Mouse (Mus musculus) kidney, postnatal 4 days (tissue): Measurements from ENCODE around the gene Gkap1.

Source experiments
- DNase-seq, 2 experiments: peaks; one replicate each; pipeline ENCODE4 v3.0.0; 2021; ENCODE audit warnings: mixed read lengths in 2 of 2

The Gkap1 gene

GRCm38 (mm10) chr13:58261674-58262073, 13.8 kb downstream of the Gkap1 start:
- DNase-seq = no peak

GRCm38 (mm10) chr13:58253268-58253667, 22.2 kb downstream of the Gkap1 start:
- no peak for DNase-seq

GRCm38 (mm10) chr13:58248957-58249356, 26.5 kb downstream of the Gkap1 start:
- DNase-seq = no peak

- no peak for DNase-seq
Observed at GRCm38 (mm10) chr13:58236536-58236935, 39.0 kb downstream of the Gkap1 start.

- DNase-seq = peak; percentile 59 to 71
Observed at GRCm38 (mm10) chr13:58232611-58233010, 42.9 kb downstream of the Gkap1 start.

- no peak for DNase-seq
Observed at GRCm38 (mm10) chr13:58232070-58232469, 43.4 kb downstream of the Gkap1 start.

GRCm38 (mm10) chr13:58228624-58229023, 46.9 kb downstream of the Gkap1 start:
- DNase-seq = no peak

- no peak for DNase-seq
Observed at GRCm38 (mm10) chr13:58225694-58226093, 49.8 kb downstream of the Gkap1 start.

- DNase-seq = no peak
Observed at GRCm38 (mm10) chr13:58220206-58220605, 55.3 kb downstream of the Gkap1 start.

GRCm38 (mm10) chr13:58217536-58217935, 58.0 kb downstream of the Gkap1 start:
- DNase-seq = no peak

- no peak for DNase-seq
Observed at GRCm38 (mm10) chr13:58216395-58216794, 59.1 kb downstream of the Gkap1 start.

- DNase-seq = peak; percentile 90 to 94
Observed at GRCm38 (mm10) chr13:58215592-58216341, 59.7 kb downstream of the Gkap1 start, which contains the start of gene Ubqln1. TSS of gene Ubqln1 (minus strand) at chr13:58215653.

- DNase-seq = no peak
Observed at GRCm38 (mm10) chr13:58215253-58215591, 60.3 kb downstream of the Gkap1 start.

GRCm38 (mm10) chr13:58214346-58215252, 60.9 kb downstream of the Gkap1 start:
- DNase-seq = peak in 1 of 2 experiments; percentile 20

- DNase-seq = no peak
Observed at GRCm38 (mm10) chr13:58213801-58214200, 61.7 kb downstream of the Gkap1 start.

- no peak for DNase-seq
Observed at GRCm38 (mm10) chr13:58212530-58212929, 63.0 kb downstream of the Gkap1 start.

- DNase-seq = no peak
Observed at GRCm38 (mm10) chr13:58210441-58210840, 65.1 kb downstream of the Gkap1 start.

- DNase-seq = no peak
Observed at GRCm38 (mm10) chr13:58206084-58206483, 69.4 kb downstream of the Gkap1 start.

- no peak for DNase-seq
Observed at GRCm38 (mm10) chr13:58204986-58205385, 70.5 kb downstream of the Gkap1 start.

- DNase-seq = no peak
Observed at GRCm38 (mm10) chr13:58204202-58204601, 71.3 kb downstream of the Gkap1 start.

GRCm38 (mm10) chr13:58202903-58203302, 72.6 kb downstream of the Gkap1 start:
- DNase-seq = no peak

GRCm38 (mm10) chr13:58201908-58202307, 73.6 kb downstream of the Gkap1 start:
- no peak for DNase-seq

GRCm38 (mm10) chr13:58201343-58201742, 74.2 kb downstream of the Gkap1 start:
- DNase-seq = no peak
